Mouse (Mus musculus) cerebellum, adult 2 months (tissue): ENCODE measurements around the gene Vps13d.

ENCODE experiments used
- CTCF ChIP-seq: fragments of 200-500 bp; IDR thresholded peaks from 2 replicates; pipeline ENCODE4 v1.5.1; 2011; ENCODE audit warnings: low read depth, mild to moderate bottlenecking, control low read depth, low read length, moderate library complexity, borderline replicate concordance; ENCODE audit not compliant: insufficient read depth
- POLR2A ChIP-seq: fragments of 200-500 bp; IDR thresholded peaks from 2 replicates; pipeline ENCODE4 v1.6.1; 2011; ENCODE audit warnings: low read length, control low read depth, borderline replicate concordance; ENCODE audit not compliant: insufficient read depth

DNA sequence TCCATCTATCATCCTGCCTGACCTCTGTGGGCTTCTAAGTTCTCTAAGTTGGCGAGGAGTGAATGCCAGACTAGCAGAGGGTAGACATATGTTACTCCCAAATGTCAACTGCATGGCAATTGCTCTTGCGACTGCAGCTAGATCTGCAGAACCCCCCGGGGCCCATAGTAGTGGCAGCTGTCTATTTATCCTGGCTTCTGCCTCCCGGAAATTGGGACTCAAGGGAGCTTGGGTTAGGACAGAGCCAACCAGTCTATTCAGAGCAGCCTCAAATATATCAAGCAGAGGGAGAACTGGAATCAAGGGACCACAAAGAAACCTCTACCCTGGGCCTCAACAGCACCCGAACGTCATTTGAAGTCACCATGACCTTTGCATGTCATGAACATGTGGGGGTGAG lies 22.2 kb upstream of the Vps13d start:
- no peak for TF ChIP-seq CTCF
- TF ChIP-seq POLR2A = no peak
